Mouse (Mus musculus) layer of hippocampus, postnatal 14 days (tissue): ENCODE measurements at regions not wholly inside any gene's neighbourhood (a gene's known extent, or its start where the extent isn't known, plus 50 kb on each side); places are given as distances from the start of the nearest gene placed in this dataset.
"Not testable (repeated sequence)": the region's sequence is repeated elsewhere in the genome, so short reads cannot be mapped to it uniquely, and the experiment has no call there.

Source experiments
- DNase-seq, 2 experiments: peaks; one replicate each; pipeline ENCODE4 v3.0.0; 2021 to 2022; ENCODE audit warnings: low spot score in 2 of 2, mixed read lengths in 1 of 2

- DNase-seq = no peak
Measured at GRCm38 (mm10) chr15:91916946-91917345, 78.9 kb downstream of the Smgc start.

DNA sequence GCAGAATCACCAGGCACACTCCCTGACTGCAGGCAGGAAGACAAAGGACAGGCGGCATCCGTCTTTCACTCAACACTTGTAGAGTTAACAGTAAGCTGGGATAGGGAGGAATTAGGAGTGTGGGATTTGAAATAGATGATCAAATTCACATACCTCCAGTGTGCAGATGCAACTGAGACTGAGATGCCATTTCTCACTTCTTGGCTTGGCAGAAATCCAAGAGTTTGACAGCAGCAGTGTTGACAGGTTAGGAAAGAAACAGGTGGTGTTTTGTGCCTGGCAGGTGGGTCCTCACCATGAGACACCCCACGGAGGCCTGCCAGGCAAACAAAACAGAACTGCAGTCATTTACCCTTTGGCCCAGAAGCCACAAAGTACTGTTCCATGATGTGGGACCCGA lies 79.8 kb downstream of the Smgc start:
- no peak for DNase-seq

- peak in 1 of 2 experiments; percentile 7 for DNase-seq
Measured at GRCm38 (mm10) chr15:91924542-91924941, 86.5 kb downstream of the Smgc start.

GRCm38 (mm10) chr15:91927492-91927891 lies 89.4 kb downstream of the Smgc start:
- DNase-seq = no peak

DNA sequence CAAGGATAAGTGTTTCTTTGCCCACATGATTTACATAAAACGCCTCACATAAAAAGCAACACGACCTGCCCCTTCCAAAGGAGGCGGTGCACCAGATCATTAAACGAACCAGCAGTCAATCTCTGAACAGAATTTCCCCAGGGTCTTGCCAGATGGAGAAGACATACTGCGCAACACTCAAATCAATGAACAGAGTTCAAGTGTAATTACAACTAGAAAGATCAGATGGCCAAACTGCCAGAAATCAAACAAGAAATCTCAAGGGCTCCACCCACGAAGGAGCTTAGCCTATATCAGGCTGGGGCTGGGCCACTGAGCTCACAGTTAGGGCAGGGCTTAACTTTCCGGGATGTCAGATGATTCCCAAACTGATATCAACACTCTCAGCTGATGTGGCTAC lies 90.4 kb downstream of the Smgc start:
- no peak for DNase-seq

DNA sequence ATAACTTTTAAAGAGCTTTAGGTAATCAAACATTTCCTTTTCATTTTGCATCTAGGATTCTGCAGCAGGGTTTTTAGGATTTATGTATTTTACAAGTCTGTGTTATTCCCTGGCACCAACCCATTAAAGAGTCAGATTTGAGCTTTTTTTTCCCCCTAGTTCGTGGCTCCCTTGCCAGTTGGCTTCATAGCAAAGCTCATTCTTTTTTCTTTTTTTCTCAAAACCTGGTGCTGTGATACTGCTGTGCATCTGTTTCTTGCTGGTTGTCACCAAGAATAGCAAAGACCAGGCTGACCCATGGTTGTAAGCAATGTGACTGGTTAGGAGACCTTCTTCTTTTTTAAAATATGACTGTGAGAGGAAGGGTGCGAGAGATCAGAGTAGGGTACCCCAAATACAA lies 93.7 kb upstream of the Cntn1 start:
- no peak for DNase-seq

- peak; percentile 12 to 28 for DNase-seq
Measured at GRCm38 (mm10) chr15:91965172-91965571, 85.8 kb upstream of the Cntn1 start.

GRCm38 (mm10) chr15:91969378-91969777 lies 81.6 kb upstream of the Cntn1 start:
- DNase-seq = peak; percentile 65 to 70

GRCm38 (mm10) chr15:91971411-91971810 lies 79.6 kb upstream of the Cntn1 start:
- DNase-seq = no peak

GRCm38 (mm10) chr15:91971846-91972245 lies 79.1 kb upstream of the Cntn1 start:
- DNase-seq = no peak

- DNase-seq = no peak
Measured at GRCm38 (mm10) chr15:91975606-91976005, 75.4 kb upstream of the Cntn1 start.

DNA sequence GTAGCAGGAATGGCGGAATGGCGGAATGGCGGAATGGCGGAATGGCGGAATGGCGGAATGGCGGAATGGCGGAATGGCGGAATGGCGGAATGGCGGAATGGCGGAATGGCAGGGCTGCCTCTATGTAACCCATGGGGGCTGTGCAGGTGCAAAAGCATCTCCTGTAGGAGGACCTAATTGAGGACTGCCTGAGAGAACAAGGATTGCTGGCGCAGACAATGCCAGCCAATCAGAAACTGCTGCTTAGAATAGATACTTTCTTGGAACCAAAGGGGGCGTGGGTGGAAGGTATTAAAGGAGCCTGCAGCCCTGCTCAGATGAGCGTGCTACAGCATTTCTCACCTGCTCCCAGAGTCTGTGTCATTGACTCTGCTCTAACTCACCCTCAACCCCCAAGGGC lies 67.8 kb upstream of the Cntn1 start:
- not testable (repeated sequence) for DNase-seq

- DNase-seq = no peak
Measured at GRCm38 (mm10) chr15:92000086-92000485, 50.9 kb upstream of the Cntn1 start.
